Mouse (Mus musculus) left cerebral cortex, adult 18-20 months (tissue): Measurements from ENCODE around the gene Agrp. TPM values are rescaled to one million over a fixed set of nuclear protein-coding genes. Genes with fewer than 3 reads are reported as not detected.

Experiments
- DNase-seq, 2 experiments: peaks; one replicate each; pipeline ENCODE4 v3.0.0; 2021 to 2022; ENCODE audit warnings: low spot score in 2 of 2, mixed read lengths in 1 of 2
- long read RNA-seq, 2 experiments: library from polyadenylated mRNA; stranded (forward); transcript quantifications; one replicate each; pipeline ENCODE4 v2.0.0; 2021
- total RNA-seq, 2 experiments: library from RNA; stranded (reverse); gene quantifications; 2 replicates each; pipeline ENCODE4 v1.2.3; 2021

Gene Agrp
- total RNA-seq: not detected
- long read RNA-seq, experiment 1, partial matches to known transcripts: 0 of 3 reads
- long read RNA-seq, experiment 1, other reads (novel, unspliced or antisense): 3 of 3 reads
- long read RNA-seq, experiment 2, partial matches to known transcripts: 0 of 1 reads
- long read RNA-seq, experiment 2, other reads (novel, unspliced or antisense): 1 of 1 reads

DNA sequence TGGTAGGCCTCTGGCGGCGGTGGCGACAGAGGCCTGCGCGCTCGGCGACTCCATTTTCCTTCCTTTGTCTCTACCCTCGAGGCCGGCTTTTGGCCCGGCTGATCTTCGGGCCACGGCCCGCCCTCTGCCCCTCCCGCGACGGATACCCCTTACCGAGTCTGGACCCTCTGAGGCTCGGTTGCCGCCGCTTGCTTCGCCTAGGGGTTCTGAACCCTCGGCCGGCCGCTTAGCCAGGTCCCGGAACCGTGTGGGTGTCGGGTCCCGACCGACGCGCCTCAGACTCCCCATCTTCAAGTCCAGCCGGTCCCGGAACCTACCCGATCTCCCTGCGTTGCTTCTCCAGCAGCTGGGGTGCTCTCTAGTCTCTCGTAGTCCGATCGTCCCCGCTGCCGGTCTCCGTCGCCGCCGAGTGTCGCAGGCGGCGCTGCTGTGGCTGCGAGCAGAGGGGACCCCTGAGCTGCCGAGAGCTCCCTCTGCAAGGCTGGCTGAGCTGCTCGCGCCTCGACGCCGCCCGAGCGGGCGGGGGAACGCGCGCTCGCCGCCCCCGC lies at the start of gene Agrp:
TSS of gene Agrp (minus strand) at position 431 of the 548 bp plus-strand sequence.
- DNase-seq: peak in 1 of 2 experiments; percentile 56

DNA sequence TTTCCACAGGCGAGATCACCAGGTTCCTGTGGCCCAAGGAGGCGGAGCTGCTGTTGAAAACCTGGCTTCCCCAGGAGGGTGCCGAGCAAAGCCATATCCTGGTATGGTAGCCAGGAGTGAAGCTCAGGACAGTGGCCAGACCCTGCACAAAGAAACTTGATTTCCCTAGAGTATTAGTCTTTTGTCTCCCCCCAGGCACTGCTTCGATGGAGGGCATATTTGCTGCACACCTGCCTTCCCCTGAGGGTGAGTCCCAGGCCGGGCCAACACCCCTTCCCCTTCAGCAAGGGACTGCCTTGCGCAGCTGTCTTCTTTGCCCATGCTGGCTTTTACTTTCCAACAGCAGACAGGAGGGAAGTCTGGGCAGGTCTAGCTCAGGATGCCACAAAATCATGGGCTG lies 49.4 kb upstream of the Agrp start:
- DNase-seq: no peak

DNA sequence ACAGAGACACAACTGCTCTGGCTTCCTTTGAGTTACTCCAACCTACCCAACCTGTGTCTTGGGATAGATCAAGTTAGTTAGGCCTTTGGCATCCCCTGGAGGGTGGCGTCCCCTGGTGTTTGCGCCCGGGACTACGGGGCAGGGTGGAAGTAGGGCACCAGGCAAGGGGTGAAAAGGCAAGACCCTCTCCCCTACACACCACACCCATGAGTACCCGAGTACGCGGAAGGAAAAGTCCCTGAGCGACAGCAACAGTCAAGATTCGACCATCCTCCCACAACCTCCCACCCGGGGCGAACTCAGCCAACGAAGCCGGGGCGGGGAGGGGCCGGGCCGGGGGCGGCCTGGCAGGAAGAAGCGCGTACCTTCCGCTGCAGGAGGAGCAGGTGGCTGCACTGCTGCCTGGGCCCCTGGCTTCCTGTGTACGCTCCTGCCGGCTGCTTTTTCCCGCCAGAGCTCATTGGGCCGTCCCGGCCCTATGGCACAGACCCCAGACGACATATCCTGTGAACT lies 48.7 kb upstream of the Agrp start, which contains the start of gene Carmil2:
TSS of gene Carmil2 (plus strand) at position 479 of the 513 bp plus-strand sequence.
- DNase-seq: no peak

DNA sequence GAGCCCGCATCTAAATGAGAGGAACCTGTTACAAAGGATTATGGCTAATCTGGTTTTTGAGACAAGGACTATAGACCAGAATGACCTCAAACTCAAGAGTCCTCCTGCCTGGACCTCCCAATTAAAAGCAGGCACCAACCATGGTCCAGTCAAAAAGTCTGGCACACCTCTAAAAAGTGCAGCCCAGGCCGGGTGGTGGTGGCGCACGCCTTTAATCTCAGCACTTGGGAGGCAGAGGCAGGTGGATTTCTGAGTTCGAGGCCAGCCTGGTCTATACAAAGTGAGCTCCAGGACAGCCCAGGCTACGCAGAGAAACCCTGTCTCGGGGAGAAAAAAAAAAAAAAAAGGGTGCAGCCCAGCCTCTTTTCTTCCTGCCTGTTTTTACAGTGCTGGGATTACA lies 48.1 kb upstream of the Agrp start:
- no peak for DNase-seq

DNA sequence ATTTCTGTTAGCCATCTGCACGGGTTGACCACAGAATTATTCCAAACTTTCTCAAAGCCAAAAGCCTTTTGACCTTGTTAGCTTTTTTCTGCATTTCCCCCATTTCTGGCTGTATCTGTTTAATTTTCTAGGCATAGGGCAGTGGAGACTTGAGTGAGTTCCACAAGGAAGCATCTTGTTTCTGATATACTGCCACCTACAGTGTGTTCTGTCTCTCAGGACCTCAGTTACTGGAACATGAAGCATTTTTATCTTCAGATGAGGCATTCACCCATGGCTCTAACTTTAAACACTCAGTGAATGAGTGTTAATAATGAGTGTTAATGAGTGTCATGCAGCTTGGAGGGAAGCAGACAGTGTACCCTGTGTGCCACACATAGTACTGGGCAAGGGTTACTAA lies 40.7 kb upstream of the Agrp start:
- no peak for DNase-seq

DNA sequence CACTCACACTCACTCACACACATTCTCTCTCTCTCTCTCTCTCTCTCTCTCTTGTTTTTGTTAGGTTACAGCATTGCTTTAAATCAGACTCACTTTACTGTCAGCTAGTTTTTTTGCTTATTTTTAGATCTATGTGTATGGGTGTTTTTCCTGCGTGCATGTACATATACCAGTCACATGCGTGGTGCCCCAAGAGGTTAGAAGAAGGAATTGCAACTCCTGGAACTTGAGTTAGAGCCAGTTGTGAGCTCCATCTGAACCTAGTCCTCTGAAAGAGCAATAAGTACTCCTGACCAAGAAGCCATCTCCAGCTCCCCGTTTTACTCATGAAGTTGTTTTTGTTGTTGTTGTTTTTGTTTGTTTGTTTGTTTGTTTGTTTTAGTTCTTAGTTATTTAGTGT lies 24.0 kb upstream of the Agrp start:
- no peak for DNase-seq

DNA sequence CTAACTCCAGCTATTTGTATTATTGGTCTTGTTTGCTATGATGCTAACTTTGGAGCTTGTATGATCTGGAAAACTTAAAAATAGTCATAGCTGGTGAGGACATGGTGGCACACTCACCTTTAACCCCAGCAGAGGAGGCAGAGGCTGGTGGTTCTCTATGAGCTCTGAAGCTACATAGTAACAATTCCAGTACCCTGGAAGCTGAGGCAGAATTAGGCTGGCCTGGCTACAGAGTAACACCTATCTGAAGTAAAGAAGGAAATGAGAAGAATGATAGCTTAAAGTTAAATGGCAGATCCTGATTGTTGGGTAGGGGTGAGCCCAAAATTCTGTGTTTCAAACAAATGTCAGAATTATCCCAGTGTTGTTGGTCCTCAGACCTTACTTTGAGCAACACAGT lies 20.4 kb upstream of the Agrp start:
- DNase-seq: no peak

DNA sequence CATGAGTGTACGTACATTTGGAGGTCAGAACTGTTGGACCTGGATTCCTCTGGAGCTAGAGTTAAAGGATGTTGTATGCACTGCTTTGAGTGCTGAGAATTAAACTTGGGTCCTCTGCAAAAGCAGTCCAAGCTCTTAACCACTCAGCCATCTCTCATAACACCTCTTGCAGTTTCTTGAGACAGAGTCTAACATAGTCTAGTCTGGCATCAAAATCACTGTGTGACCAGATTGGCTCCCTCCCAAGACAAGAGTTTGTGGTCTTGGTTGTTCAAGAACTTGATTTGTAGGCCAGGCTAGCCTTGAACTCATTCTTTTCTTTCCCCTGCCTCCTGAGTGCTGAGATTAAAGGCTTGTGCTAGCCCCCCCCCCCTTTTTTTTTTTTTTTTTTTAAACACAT lies 11.7 kb upstream of the Agrp start:
- no peak for DNase-seq

DNA sequence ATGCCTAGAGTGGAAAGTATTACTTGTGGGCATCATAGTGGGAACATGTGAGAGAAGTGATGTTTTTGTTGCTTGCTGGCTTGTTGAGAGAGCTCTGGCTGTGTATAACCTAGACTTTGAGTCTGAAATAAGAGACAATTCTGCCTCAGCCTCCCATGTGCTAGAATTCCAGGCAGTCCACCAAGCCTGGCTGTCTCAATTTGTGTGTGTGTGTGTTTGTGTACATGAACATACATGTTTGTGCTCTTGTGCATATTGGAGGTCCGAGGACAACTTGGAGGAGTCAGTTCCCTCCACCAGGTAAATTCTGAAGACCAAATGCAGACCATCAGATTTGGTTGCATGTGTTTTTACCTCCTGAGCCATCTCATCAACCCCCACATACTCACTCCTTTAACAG lies 8.0 kb upstream of the Agrp start:
- DNase-seq: no peak

DNA sequence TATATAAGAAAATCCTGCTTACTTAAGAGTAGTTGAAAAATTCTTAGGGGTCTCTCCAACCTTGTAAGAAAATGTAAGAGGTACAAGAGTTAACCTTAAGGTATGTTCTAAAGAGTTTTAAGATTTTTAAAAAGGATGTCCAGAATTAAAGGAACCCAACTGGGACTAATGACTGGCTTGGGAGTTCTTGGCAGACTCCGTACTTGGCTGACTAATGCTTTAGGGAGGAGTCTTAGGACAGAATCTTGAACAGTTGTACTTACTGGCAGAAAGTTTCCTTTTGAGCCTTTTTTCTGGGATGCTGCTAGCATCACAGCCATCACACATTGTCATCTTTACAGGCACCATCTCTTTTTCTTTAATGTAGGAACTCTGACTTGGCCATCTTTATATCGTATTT lies 3.3 kb upstream of the Agrp start:
- no peak for DNase-seq

DNA sequence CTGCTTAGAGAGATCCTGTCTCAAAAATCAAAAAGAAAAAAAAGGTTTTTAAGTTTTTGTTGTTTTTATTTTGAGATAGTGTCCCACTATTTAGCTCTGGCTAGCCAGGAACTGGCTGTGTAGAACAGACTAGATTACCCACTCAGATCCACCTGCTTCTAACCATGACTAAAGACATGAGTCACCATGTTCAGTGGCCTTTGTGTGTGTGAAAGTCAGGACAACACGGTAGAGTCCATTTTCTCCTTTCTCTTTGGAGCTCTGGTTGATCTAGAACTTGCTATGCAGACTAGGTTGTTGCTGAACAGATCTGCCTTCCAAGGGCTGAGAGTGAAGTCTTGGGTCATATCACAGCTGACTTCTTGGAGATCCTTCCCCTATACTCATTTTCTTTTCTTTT lies 2.6 kb upstream of the Agrp start:
- DNase-seq: no peak

DNA sequence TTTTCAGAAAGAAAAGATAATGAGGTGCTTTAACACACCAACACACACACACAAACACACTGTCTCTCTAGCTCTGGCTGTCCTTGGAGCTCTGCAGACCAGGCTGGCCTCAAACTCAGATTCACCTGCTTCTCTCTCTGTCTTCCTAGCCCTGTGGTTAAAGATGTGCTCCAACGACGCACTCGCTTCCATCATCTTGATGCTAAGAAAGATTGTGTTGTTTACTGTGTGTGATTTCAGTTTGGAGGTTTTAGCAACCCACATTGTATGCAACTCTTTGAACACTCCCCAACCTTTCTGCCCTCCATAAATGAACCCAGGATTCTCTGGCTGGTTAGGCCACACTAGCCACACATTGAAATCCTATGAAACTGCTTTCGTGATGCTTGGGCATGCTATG lies 1.3 kb upstream of the Agrp start:
- DNase-seq: no peak

DNA sequence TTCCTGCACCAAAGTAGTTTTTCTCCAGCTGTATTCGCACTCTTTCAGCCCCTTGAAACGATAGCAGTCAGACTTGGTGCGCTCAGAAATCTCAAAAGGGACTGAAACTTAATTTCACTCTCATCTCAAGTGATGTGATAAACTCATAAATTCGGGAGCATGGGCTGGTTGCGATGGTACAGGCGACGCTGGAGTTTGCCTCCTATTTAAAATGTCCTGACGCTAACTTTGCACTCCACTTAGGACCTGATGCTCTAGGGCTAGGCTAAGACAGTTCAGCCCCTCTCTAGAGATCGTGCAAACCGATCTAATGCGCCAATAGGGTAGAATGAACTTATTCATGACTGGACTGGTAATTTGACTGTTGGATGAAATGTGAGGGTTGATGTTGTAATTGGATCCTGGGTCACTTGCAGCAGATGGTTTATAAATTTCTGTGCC lies 428 bp upstream of the Agrp start:
- DNase-seq: no peak

DNA sequence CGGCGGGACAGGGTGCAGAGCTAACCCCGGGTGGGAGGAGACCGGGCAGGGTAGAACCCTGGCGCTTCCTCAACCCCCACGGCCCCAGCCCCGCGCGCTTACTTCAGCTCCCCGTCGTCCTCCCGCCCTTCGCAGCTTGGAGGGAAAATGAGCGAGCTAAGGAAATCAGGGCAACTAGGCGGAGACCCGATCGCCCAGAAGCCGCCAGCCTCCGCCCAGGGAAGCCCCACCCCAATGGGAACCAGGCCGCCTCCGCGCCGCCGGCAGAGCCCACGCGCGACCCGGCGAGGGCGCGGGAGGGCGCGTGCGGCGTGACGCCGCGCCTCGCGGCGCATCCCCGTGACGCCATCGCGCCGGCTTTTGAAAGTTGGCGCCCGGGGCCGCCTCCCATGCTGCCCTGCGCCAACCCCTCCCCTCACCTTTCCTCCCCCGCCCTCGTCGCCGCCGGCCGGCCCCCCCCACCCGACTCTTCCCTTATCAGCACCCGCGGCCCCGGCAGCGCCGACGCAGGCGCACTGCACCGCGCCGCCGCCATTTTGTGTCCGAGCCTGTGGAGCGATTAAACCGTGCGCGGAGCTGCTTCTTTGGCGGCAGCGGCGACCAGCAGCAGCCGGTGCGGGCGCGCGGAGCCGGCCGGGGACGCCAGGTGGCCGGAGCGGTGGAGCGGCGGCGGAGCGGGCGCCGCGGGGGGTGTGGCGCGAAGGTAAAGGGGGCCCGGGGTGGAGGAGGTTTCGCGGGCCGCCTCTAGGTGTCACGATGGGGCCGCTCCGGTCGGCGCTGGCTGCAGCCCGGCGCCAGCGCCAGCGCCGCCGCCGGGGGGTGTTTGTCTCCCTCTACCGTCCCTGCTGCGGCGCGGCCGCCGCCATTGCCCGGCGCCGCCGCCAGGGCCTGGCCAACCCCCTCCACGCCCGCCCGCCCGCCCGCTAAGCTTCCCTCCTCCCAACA lies 903 bp downstream of the Agrp start, which contains the start of gene Ctcf:
TSS of gene Ctcf (plus strand) at position 551 of the 945 bp plus-strand sequence.
- peak; percentile 83 to 92 for DNase-seq

DNA sequence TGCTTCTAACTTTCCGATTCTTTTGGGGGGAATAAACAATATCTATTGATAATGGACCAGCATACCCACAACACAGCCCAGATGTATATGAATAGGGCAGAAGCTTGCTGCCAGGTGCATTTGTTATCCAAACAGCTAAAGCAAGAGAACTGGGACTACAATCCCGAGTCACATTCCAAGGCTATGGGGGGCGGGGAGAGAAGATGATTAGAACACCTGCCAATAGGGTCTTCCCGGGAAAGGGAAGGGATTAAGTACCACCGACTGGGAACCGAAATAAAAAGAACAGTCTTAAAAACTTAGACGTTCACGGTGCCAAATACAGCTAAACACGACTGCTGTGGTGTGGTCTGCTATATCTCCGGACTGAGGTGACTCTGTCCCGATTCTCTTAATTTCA lies 1.7 kb downstream of the Agrp start:
- no peak for DNase-seq

DNA sequence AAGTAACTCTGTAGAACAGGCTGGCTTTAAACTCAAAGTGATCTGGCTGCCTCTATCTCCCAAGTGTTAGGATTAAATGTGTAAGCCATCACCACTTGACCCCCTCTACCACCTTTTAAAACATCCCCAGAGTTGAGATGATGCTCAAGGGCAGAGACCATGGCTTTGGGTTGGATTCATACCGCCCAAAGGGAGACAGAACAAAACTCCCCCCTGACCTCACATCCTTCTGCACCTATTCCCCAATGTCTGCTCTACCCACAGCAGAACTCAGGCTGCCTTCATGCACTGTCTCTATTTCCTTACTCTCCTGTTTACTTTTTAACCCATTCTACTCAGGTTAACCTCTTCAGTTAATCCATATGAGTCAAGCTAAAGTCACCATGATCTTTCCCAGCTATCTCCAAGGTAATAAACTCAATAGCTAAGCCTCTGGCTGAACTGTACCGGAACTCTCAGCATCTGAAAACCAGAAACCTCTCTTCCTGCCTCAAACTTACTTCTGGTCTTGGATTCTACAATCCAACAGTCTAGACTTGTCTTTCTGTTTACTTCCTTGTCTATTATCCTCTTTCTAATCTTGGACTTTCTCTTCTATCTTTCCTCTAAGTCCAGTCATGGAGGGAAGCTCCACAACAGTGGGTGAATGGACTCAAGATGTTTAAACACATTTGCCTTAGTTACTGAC lies 2.3 kb downstream of the Agrp start:
- DNase-seq: no peak

DNA sequence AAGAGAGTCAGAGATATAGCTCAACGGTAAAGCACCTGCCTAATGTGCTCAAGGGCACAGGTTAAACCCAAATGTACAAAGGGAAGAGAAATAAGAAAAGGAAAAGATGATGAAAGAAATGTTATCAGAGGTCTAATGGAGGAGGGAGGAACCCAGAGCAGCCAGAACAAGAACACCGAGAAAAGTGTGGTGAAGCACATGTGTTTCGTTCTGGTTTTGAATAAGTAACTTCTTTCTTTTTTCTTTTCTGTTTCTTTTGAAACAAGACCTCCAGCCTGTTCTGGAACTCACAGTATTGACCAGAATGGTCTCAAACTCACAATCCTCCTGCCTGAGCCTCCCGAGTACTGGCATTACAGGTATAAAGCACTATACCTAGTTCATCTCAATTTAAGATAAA lies 7.9 kb downstream of the Agrp start:
- no peak for DNase-seq

DNA sequence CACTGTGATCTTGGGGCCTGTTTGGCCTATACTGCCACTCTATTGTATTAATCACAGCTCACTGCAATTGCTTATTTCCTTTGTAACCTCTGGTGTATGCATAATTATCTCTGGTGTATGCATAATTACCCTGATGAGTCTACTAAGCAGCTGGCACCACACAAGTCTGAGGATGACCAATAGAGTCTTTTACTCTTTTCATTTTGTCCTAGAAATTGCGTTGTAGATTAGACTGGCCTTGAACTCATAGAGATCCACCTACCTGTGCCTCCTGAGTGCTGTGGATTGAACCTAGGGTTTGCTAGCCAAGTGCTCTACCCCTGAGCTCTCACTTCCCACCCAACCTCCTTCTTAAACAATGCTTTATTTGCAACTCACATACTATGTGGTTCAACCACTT lies 11.1 kb downstream of the Agrp start:
- DNase-seq: no peak

DNA sequence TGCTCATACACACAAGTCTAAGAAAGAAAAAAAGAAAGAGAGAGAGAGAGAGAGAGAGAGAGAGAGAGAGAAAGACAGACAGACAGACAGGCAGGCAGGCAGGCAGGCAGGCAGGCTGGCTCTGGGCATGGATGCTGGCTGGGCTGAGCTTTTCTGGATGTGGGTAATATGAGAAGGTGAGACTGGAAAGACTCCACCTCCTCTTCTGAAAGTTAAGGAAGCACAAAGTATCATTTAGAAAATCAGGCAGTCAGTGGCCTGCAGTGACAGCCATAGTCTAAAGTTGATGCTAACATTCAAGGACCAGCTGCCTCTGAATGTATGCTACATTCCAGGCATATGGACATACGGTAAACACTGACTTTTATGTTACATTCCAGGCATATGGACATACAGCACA lies 12.4 kb downstream of the Agrp start:
- no peak for DNase-seq

DNA sequence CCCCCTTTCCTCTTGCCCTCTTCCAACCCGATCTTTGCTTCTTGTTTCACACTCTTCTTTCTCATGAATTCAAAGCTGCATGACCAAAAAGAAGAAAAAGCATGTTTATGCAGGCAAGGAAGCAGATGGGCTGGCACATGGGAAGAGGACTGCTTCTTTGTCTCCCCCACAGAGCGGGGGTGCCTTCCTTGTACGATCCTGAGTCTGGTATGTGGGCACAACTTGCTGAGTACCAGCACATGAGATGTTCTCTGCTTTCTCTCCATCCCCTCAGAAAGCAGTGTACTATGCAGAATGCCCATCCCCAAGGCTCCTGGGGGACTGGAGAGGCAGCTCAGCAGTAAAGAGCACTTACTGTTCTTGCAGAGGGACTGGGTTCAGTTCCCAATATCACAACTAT lies 12.8 kb downstream of the Agrp start:
- peak; percentile 82 to 88 for DNase-seq

DNA sequence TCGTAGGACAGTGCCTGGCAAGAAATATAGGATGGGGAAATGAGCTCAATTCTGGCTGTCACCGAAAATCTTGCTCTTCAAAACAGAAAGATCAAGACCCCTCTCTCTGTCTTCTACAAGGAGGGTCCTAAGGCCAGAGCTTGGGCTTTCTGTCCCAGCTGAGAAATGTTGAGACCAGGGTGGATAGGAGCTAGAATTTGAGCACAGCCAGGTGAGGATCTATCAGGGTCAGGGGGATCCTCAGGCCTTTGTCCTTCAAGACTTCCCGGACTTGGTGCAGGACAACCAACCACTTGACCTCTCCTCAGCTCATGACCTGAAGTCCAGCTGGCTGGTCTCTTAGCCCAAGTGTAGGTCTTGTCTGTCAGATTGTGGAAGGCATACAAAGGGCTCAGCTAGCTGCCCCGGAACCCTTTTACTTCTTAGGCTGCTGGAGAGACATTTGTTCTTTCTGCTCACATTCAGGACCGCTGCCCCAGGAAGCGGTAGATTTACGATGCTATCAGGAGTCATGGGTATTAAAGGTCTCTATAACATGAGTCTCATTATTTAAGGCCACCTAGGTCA lies 13.4 kb downstream of the Agrp start:
- DNase-seq: no peak
